Mouse (Mus musculus): ENCODE data around the gene Chmp2a. TPM values are rescaled to one million over a fixed set of nuclear protein-coding genes. Genes with fewer than 3 reads are reported as not detected.

The Chmp2a gene
- polyA plus RNA-seq, 1 experiment from 2014 or later = 134 TPM

GRCm38 (mm10) chr7:12993148-12993547 lies 41.5 kb downstream of the Chmp2a start:
- Histone ChIP-seq H3K9me3 (replicated peaks) (no peaks in the 10 kb centered on the region), H3K27ac (no peak overlapping the region), H3K4me2 (no peak overlapping the region), H3K36me3 (no peaks in the 10 kb centered on the region), H3K4me3 (no peak overlapping the region), H3K9ac (no peak overlapping the region), H3K27me3 (replicated peaks) (no peaks in the 10 kb centered on the region; the same call in 1 of the 2 replicates), H3K4me1 (peaks cover 12% of the 10 kb centered on the region)
- WGBS (ENCODE audit: insufficient replicate concordance) = 71% methylated on average over 10 of the region's 10 CpGs
- no peak for ATAC-seq

GRCm38 (mm10) chr7:12992222-12992621 lies 42.4 kb downstream of the Chmp2a start:
- no peak overlapping the region for H3K4me2 ChIP-seq
- 1% methylated on average over 3 of the region's 3 CpGs for WGBS (ENCODE audit: insufficient replicate concordance)
- H3K9me3 ChIP-seq (replicated peaks) = no peaks in the 10 kb centered on the region
- no peaks in the 10 kb centered on the region; the same call in 1 of the 2 replicates for H3K27me3 ChIP-seq (replicated peaks)
- no peak for ATAC-seq
- H3K9ac ChIP-seq = no peak overlapping the region
- H3K27ac ChIP-seq = no peak overlapping the region
- peaks cover 21% of the 10 kb centered on the region for H3K4me1 ChIP-seq
- H3K36me3 ChIP-seq = no peaks in the 10 kb centered on the region
- H3K4me3 ChIP-seq = no peak overlapping the region

GRCm38 (mm10) chr7:12987409-12988189 lies 47.0 kb downstream of the Chmp2a start:
- Histone ChIP-seq H3K9ac (no peak overlapping the region; the same call in 1 of the 2 replicates), H3K27ac (peak overlapping the region; percentile 81), H3K4me3 (no peak overlapping the region), H3K36me3 (peaks cover 2% of the 10 kb centered on the region), H3K9me3 (replicated peaks) (0 out of 2 replicates have a peak, but pooled peaks cover 3% of the 10 kb centered on the region), H3K4me2 (peak overlapping the region; percentile 28), H3K4me1 (peaks cover 49% of the 10 kb centered on the region), H3K27me3 (replicated peaks) (no peaks in the 10 kb centered on the region; the same call in 1 of the 2 replicates)
- 45% methylated on average over 8 of the region's 8 CpGs for WGBS (ENCODE audit: insufficient replicate concordance)
- peak; percentile 87 for ATAC-seq

GRCm38 (mm10) chr7:12986906-12987305 lies 47.7 kb downstream of the Chmp2a start:
- 0 out of 2 replicates have a peak, but pooled peaks cover 3% of the 10 kb centered on the region for H3K9me3 ChIP-seq (replicated peaks)
- 0 out of 2 replicates have a peak overlapping the region, but pooled peaks have one; percentile 28 for H3K4me2 ChIP-seq
- peaks cover 9% of the 10 kb centered on the region for H3K36me3 ChIP-seq
- 68% methylated on average over 8 of the region's 8 CpGs for WGBS (ENCODE audit: insufficient replicate concordance)
- no peaks in the 10 kb centered on the region; the same call in 1 of the 2 replicates for H3K27me3 ChIP-seq (replicated peaks)
- H3K9ac ChIP-seq = no peak overlapping the region
- no peak for ATAC-seq
- peaks cover 49% of the 10 kb centered on the region for H3K4me1 ChIP-seq
- H3K4me3 ChIP-seq = no peak overlapping the region
- peak overlapping the region; percentile 81 for H3K27ac ChIP-seq

GRCm38 (mm10) chr7:12985724-12986123 lies 48.9 kb downstream of the Chmp2a start:
- ATAC-seq = peak; percentile 76
- H3K4me2 ChIP-seq = no peak overlapping the region
- H3K36me3 ChIP-seq = peaks cover 14% of the 10 kb centered on the region
- H3K27me3 ChIP-seq (replicated peaks) = no peaks in the 10 kb centered on the region
- no peak overlapping the region for H3K9ac ChIP-seq
- 0 out of 2 replicates have a peak, but pooled peaks cover 3% of the 10 kb centered on the region for H3K9me3 ChIP-seq (replicated peaks)
- H3K27ac ChIP-seq = peak overlapping the region; percentile 71
- H3K4me3 ChIP-seq = no peak overlapping the region
- 24% methylated on average over 1 of the region's 1 CpGs for WGBS (ENCODE audit: insufficient replicate concordance)
- peaks cover 49% of the 10 kb centered on the region for H3K4me1 ChIP-seq

Other genes with a start within 250 kb of the Chmp2a start
- 1.4 and 2.1 TPM in 2 replicates for gene Zscan18, start 231.2 kb downstream of the Chmp2a start, polyA plus RNA-seq (2016; fragmentation: Nextera tagmentation; extraction: Ambion mirVana)
- gene Zfp329, start 215.9 kb downstream of the Chmp2a start, polyA plus RNA-seq (2016; fragmentation: Nextera tagmentation; extraction: Ambion mirVana) = 3.8 and 4.6 TPM in 2 replicates
- gene Zfp110, start 200.0 kb downstream of the Chmp2a start, polyA plus RNA-seq (2016; fragmentation: Nextera tagmentation; extraction: Ambion mirVana) = 16.1 and 16.4 TPM in 2 replicates
- 0.86 and 1.0 TPM in 2 replicates for gene Zfp128, start 153.6 kb downstream of the Chmp2a start, polyA plus RNA-seq (2016; fragmentation: Nextera tagmentation; extraction: Ambion mirVana)
- 5.9 and 6.6 TPM in 2 replicates for gene Zscan22, start 137.0 kb downstream of the Chmp2a start, polyA plus RNA-seq (2016; fragmentation: Nextera tagmentation; extraction: Ambion mirVana)
- gene Rps5, start 112.5 kb downstream of the Chmp2a start, polyA plus RNA-seq (2016; fragmentation: Nextera tagmentation; extraction: Ambion mirVana) = 813 and 821 TPM in 2 replicates
- 0.24 and 0.43 TPM in 2 replicates for gene Rnf225, start 107.4 kb downstream of the Chmp2a start, polyA plus RNA-seq (2016; fragmentation: Nextera tagmentation; extraction: Ambion mirVana)
- gene Zfp324, start 69.0 kb downstream of the Chmp2a start, polyA plus RNA-seq (2016; fragmentation: Nextera tagmentation; extraction: Ambion mirVana) = 4.4 and 5.1 TPM in 2 replicates
- gene Zfp446, start 57.0 kb downstream of the Chmp2a start, polyA plus RNA-seq (2016; fragmentation: Nextera tagmentation; extraction: Ambion mirVana) = 5.4 and 5.7 TPM in 2 replicates
- gene Slc27a5, start 36.6 kb downstream of the Chmp2a start, polyA plus RNA-seq (2016; fragmentation: Nextera tagmentation; extraction: Ambion mirVana) = 1.3 and 1.5 TPM in 2 replicates
- 201 and 203 TPM in 2 replicates for gene Trim28, start 35.7 kb downstream of the Chmp2a start, polyA plus RNA-seq (2016; fragmentation: Nextera tagmentation; extraction: Ambion mirVana)
- gene Zbtb45, start 24.8 kb downstream of the Chmp2a start, polyA plus RNA-seq (2016; fragmentation: Nextera tagmentation; extraction: Ambion mirVana) = 16.2 and 20.0 TPM in 2 replicates
- 145 and 148 TPM in 2 replicates for gene Ube2m, start 3.5 kb upstream of the Chmp2a start, polyA plus RNA-seq (2016; fragmentation: Nextera tagmentation; extraction: Ambion mirVana)
- 0.77 and 1.4 TPM in 2 replicates for gene Mzf1, start 20.0 kb upstream of the Chmp2a start, polyA plus RNA-seq (2016; fragmentation: Nextera tagmentation; extraction: Ambion mirVana)
- gene Vmn1r85, start 60.4 kb upstream of the Chmp2a start, polyA plus RNA-seq (2016; fragmentation: Nextera tagmentation; extraction: Ambion mirVana) = not detected in 2 replicates
- gene Vmn1r86, start 85.1 kb upstream of the Chmp2a start, polyA plus RNA-seq (2016; fragmentation: Nextera tagmentation; extraction: Ambion mirVana) = not detected in 2 replicates
- gene Vmn1r87, start 105.3 kb upstream of the Chmp2a start, polyA plus RNA-seq (2016; fragmentation: Nextera tagmentation; extraction: Ambion mirVana) = not detected in 2 replicates
- 0.02 TPM in 1 of 2 replicates, not detected in the other for gene Vmn1r88, start 124.8 kb upstream of the Chmp2a start, polyA plus RNA-seq (2016; fragmentation: Nextera tagmentation; extraction: Ambion mirVana)
- not detected in 2 replicates for gene Vmn1r89, start 178.2 kb upstream of the Chmp2a start, polyA plus RNA-seq (2016; fragmentation: Nextera tagmentation; extraction: Ambion mirVana)
- 126 and 131 TPM in 2 replicates for gene Lig1, start 242.5 kb upstream of the Chmp2a start, polyA plus RNA-seq (2016; fragmentation: Nextera tagmentation; extraction: Ambion mirVana)
- gene Zswim9, start 243.9 kb upstream of the Chmp2a start, polyA plus RNA-seq (2016; fragmentation: Nextera tagmentation; extraction: Ambion mirVana) = 3.1 and 3.3 TPM in 2 replicates